Mouse (Mus musculus) cerebellum, adult 9-11 months (tissue): ENCODE data around the gene Rassf8.

Source experiments
- DNase-seq: peaks from one replicate; pipeline ENCODE4 v3.0.0; 2022

The Rassf8 gene

DNA sequence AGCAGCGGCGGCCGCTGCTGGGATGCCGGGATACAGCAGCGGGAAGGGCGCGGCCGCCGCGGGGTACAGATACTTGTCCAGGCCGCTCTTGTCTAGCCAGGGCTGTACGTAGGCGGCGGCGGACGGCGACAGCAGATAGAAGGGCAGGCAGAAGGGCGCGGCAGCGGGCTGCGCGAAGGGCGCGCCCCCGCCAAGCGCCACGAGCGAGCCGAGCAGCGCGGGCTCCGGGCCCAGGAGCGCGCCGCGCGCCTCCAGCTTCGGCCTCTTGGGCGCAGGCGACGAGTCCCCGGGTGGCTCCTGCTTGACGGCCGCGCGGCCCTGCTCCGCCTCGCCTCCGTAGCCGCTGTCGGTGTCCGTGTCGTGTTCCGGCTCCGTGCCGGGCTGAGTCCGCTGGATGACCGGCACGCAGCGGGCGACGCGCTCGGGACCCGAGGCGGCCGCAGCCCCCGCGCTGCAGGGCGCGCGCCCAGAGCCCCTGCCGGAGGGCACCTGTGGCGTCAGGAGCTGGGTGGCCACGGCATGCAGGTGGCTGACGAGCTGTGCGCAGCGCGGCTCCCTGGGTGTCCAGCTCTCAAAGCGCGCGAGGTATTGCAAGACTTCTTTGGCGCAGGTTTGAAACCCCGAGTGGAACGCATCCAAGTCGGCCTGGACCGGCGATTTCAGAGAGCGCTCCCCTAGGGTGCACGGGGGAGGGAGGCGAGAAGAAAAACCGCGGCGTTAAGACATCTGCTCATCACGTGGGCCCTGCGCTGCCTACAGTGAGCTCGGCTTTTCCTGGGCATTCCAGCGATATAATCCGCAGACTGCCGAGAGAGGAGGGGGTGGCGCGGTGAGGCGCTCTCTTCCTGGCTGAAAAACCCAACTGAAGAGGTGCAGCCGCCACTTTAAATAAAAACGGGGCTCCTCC lies 116.8 kb downstream of the Rassf8 start:
- DNase-seq = peak; percentile 90

GRCm38 (mm10) chr6:145864171-145864570 lies 117.6 kb downstream of the Rassf8 start:
- DNase-seq = no peak

- peak; percentile 93 for DNase-seq
Observed at GRCm38 (mm10) chr6:145865289-145865885, 118.8 kb downstream of the Rassf8 start, which contains the start of gene Bhlhe41. Bhlhe41 (minus strand) TSS chr6:145865558.

DNA sequence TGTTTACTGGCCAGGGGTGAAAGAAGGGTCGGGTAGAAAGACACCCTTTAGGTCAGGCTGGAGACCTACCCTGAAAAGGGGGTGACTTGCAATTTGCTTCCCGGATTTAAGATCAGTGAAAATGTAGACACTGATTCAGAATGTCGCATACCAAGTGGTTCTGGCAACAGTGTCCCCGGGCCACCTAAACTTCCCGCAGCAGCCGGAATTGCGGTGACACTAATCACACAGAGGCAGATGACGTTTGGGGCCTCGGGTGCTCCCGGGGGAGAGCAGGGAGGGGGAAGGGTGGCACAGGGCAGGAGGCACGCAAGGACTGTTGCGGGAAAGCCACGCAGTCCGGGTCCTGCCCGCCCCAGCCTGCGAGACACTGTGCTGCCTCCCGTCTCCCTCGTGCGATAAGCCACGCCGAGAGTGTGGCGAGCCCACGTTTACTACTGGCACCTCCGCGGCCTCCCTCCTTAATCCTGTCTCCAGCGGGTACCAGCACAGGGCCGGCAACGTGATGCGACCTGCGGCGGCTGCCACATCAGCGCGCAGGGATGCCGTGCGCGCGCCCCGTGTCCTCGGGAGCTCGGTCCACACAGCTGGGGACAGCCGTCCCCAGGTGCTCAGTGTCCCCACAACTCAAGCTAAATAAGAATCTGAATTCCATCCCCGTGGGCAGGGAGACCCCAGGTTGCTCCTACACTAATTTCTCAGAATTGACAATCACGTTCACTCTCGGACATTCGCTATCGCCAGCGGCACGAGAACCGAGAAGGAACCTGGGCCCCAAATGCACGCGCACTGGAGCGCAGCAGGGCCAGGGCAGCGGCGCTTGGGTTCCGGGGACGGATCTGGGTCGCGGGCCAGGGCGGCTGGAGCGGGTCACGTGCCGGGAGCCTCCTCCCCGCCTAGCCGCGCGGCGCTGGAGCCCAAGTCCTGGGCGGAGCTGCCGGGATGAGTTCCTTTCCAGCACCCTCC lies 119.6 kb downstream of the Rassf8 start:
- peak; percentile 93 for DNase-seq

DNA sequence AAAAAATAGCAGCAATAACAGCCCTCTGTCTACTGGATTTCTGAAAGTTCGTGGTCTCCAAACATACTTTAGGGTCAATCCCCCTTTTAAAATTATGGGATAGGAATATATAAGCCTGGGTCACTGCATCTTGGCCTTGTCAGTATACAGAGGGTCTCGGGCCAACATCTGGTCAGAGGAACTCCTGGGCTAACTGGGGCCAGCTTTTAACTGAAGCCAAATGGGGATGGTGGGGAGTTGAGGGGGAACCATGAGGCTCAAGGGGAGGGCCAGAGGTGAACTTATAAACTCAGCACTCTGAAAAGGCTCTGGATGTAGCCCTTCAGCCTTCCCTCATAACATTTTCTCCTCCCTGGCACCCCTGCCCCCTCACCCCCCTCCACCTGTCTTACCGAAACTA lies 120.6 kb downstream of the Rassf8 start:
- DNase-seq = peak; percentile 59
